Mouse (Mus musculus): ENCODE measurements around the gene Serpina16. TPM values are rescaled to one million over a fixed set of nuclear protein-coding genes. Genes with fewer than 3 reads are reported as not detected.

Serpina16 gene
- not detected in 2 replicates for polyA plus RNA-seq (2015; fragmentation: Nextera tagmentation; extraction: Ambion mirVana)

GRCm38 (mm10) chr12:103676039-103676438 lies at the start of gene Serpina16:
Serpina16 (minus strand) TSS chr12:103676139.
- Histone ChIP-seq H3K36me3 (no peaks in the 10 kb centered on the region), H3K27me3 (no peaks in the 10 kb centered on the region), H3K4me2 (no peak within 1 kb of the TSS), H3K4me1 (replicated peaks) (no peaks in the 10 kb centered on the region), H3K9ac (no peak within 1 kb of the TSS), H3K4me3 (no peak within 1 kb of the TSS), H3K9me3 (no peaks in the 10 kb centered on the region), H3K27ac (replicated peaks) (no peak within 1 kb of the TSS)
- no peak for ATAC-seq (ENCODE audit: low FRiP score, low read depth)
- 89% methylated on average over 1 of the region's 1 CpGs for WGBS

DNA sequence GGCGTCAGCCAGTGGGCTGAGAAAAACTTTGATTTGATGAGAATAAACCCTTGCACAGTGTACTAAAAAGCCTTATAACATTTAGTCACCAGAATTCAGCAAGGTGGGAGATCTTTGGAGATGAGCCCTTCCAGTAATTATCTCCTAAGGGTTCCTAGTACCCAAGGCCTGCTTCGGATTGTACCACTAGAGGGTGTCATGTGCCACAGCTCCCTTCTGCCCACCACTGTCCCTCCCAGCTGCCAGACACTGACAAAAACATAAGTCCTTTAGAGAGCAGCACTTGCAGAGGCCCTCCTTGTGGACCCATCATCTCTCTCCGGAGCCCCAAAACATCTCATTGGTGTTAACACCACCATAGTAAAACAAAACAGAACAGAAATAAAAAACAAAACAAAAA lies 35.6 kb upstream of the Serpina16 start:
- WGBS, result 79% methylated on average over 3 of the region's 3 CpGs
- Histone ChIP-seq H3K4me2 (no peak overlapping the region), H3K27me3 (no peaks in the 10 kb centered on the region), H3K9ac (no peak overlapping the region), H3K4me3 (no peak overlapping the region), H3K9me3 (no peaks in the 10 kb centered on the region), H3K27ac (replicated peaks) (no peak overlapping the region), H3K36me3 (no peaks in the 10 kb centered on the region), H3K4me1 (replicated peaks) (no peaks in the 10 kb centered on the region)
- ATAC-seq (ENCODE audit: low FRiP score, low read depth), result no peak

DNA sequence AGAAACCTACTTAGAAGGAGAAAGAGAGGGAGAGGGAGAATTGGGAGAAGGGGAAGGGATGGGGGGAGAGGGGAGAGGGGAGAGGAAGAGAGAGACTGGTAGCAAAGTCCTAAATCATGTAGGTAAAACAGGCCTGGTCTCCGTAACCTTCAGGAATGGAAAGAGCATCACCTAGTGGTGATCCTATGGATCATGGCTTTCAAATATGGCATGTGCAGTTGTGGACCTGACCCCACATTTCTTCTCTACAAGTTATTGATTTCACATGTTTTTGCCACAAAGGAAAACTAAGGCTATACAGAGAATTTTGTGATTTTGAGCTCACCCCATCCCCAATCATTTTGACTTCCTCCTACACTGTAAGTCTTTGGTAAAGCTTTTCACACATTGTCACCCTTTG lies 34.5 kb upstream of the Serpina16 start:
- H3K4me2 ChIP-seq, result no peak overlapping the region
- H3K9ac ChIP-seq, result no peak overlapping the region
- H3K27me3 ChIP-seq, result no peaks in the 10 kb centered on the region
- H3K4me3 ChIP-seq, result no peak overlapping the region
- WGBS, result 76% methylated on average over 1 of the region's 1 CpGs
- no peak overlapping the region for H3K27ac ChIP-seq (replicated peaks)
- ATAC-seq (ENCODE audit: low FRiP score, low read depth), result no peak
- no peaks in the 10 kb centered on the region for H3K9me3 ChIP-seq
- no peaks in the 10 kb centered on the region for H3K36me3 ChIP-seq
- no peaks in the 10 kb centered on the region for H3K4me1 ChIP-seq (replicated peaks)

DNA sequence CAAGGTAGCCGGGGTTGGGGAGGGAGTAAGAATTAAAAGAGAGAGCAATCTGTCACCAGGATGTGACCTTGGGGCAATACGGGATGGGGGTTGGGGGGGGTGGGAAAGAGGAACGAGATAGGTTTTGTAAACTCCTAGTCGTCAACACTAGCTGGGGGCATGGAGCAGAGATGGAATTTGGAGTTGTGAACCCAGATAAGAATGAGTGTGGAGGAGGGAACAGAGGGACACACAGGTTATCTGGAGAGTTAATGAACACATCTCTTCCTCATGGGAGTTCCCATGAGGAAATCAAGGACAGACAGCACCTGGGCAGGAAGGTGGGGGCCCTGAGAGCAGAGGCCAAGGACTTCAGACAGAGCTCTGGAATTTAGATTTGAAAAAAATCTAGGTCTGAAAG lies 30.2 kb upstream of the Serpina16 start:
- H3K9ac ChIP-seq, result no peak overlapping the region
- no peak overlapping the region for H3K27ac ChIP-seq (replicated peaks)
- H3K9me3 ChIP-seq, result no peaks in the 10 kb centered on the region
- H3K4me3 ChIP-seq, result no peak overlapping the region
- ATAC-seq (ENCODE audit: low FRiP score, low read depth), result no peak
- H3K4me2 ChIP-seq, result no peak overlapping the region
- no peaks in the 10 kb centered on the region for H3K36me3 ChIP-seq
- 90% methylated on average over 4 of the region's 4 CpGs for WGBS
- no peaks in the 10 kb centered on the region for H3K27me3 ChIP-seq
- no peaks in the 10 kb centered on the region for H3K4me1 ChIP-seq (replicated peaks)

DNA sequence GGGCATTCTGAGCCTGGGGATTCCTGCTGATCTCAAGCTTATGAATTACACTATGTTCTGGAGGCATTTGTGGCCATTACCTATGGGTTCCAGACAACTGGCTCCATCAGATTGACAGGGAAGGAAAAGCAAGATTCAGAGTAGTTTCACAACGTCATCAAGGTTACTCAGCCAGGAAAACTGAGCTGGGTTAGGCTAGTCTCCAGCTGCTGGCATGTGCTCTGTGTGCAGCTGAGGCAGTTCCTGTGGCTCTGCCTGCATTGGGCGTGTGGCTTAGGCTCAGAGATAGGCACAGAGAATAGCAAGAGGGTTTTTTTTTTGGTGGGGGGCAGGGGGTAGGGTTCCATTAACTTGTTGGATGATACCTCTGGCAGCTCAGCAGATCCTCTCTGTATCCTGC lies 29.6 kb upstream of the Serpina16 start:
- H3K9me3 ChIP-seq, result no peaks in the 10 kb centered on the region
- H3K4me2 ChIP-seq, result no peak overlapping the region
- no peak for ATAC-seq (ENCODE audit: low FRiP score, low read depth)
- no peak overlapping the region for H3K4me3 ChIP-seq
- H3K36me3 ChIP-seq, result no peaks in the 10 kb centered on the region
- H3K27ac ChIP-seq (replicated peaks), result no peak overlapping the region
- WGBS, result 79% methylated on average over 2 of the region's 2 CpGs
- no peaks in the 10 kb centered on the region for H3K27me3 ChIP-seq
- H3K4me1 ChIP-seq (replicated peaks), result no peaks in the 10 kb centered on the region
- H3K9ac ChIP-seq, result no peak overlapping the region

- H3K4me3 ChIP-seq, result no peak overlapping the region
- 88% methylated on average over 4 of the region's 4 CpGs for WGBS
- H3K4me1 ChIP-seq (replicated peaks), result no peaks in the 10 kb centered on the region
- H3K36me3 ChIP-seq, result no peaks in the 10 kb centered on the region
- no peak for ATAC-seq (ENCODE audit: low FRiP score, low read depth)
- no peak overlapping the region for H3K27ac ChIP-seq (replicated peaks)
- no peak overlapping the region for H3K4me2 ChIP-seq
- no peak overlapping the region for H3K9ac ChIP-seq
- no peaks in the 10 kb centered on the region for H3K27me3 ChIP-seq
- no peaks in the 10 kb centered on the region for H3K9me3 ChIP-seq
Measured at GRCm38 (mm10) chr12:103700144-103700750, 24.3 kb upstream of the Serpina16 start.

DNA sequence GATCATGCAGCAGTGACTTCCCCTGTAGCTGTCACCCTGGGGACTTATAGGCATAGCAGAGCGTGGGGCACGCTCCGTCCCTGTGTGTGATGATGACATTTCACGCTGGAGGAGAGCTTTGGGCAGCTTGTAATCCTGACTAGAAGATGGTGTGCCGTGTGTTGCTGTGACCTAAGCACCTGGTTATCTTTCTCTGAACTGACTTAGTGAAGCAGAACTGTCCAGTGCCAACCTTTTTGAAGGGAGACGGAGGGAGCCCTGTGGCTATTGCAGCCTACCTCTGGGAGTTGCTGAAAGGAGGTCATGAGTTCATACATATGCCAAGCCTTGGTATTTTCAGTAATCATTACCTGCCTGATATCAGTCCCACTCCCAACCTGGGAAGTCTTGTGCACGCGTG lies 19.5 kb upstream of the Serpina16 start, which contains the start of gene Serpina1f:
Serpina1f (minus strand) TSS at position 101 of the 400 bp plus-strand sequence.
- 89% methylated on average over 8 of the region's 8 CpGs for WGBS

DNA sequence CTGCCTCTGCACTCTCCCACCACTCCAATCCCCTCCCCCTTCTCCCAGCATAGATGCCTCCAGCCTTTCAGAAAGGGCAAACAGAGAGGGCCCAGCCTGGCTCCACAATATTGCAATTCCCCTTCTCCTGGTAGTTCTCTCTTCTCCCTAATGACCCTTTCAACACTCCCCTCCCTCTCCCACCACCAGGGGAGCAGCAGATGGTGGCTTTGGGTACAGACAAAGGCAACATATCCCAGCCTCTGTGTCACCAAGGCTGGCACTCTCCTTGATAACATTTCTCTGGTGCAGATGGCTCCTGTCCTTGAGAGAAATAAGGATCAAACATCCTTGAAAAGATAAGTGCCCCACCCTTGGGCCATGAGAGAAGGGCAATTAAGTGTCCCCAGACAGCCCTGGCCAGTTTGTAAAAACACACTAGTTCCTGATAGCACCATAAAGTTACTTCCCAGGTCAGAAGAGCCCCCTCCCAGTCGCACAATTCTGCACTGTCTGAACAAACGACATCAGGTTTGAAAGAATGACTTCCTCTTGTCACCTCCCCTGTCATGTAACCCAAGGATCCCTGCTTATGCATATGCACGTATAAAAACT lies 12.4 kb upstream of the Serpina16 start:
- Histone ChIP-seq H3K4me2 (no peak overlapping the region), H3K9me3 (no peaks in the 10 kb centered on the region), H3K9ac (no peak overlapping the region), H3K4me1 (replicated peaks) (no peaks in the 10 kb centered on the region), H3K4me3 (no peak overlapping the region), H3K27me3 (no peaks in the 10 kb centered on the region), H3K27ac (replicated peaks) (no peak overlapping the region), H3K36me3 (no peaks in the 10 kb centered on the region)
- no peak for ATAC-seq (ENCODE audit: low FRiP score, low read depth)
- 67% methylated on average over 3 of the region's 3 CpGs for WGBS

More for the DNA sequence above, 19.5 kb upstream of the Serpina16 start, which contains the start of gene Serpina1f:
- Histone ChIP-seq H3K27me3 (no peaks in the 10 kb centered on the region), H3K4me2 (no peak within 1 kb of the TSS), H3K9me3 (no peaks in the 10 kb centered on the region), H3K27ac (replicated peaks) (no peak within 1 kb of the TSS), H3K9ac (no peak within 1 kb of the TSS), H3K36me3 (no peaks in the 10 kb centered on the region), H3K4me3 (no peak within 1 kb of the TSS), H3K4me1 (replicated peaks) (no peaks in the 10 kb centered on the region)
- ATAC-seq (ENCODE audit: low FRiP score, low read depth), result no peak

DNA sequence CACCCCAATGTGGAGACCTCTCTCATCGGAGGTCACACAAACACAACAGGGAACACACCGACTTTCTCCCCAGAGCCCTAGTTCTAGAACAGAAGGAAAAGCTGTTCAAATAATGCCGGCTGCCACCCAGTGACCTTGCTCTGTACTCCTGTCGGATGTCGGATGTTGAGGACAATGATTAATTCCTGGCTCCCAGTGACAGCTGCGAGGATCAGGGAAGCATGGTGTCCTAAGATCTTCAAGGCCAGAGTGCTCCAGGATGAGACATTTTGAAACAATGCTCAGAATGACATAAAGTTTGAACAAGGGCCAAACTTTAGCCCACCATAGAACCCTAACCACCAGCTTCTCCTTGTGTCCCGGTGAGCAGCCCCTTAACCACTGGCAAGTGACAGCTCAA lies 11.1 kb upstream of the Serpina16 start:
- no peak for ATAC-seq (ENCODE audit: low FRiP score, low read depth)
- no peak overlapping the region for H3K4me2 ChIP-seq
- no peak overlapping the region for H3K9ac ChIP-seq
- H3K27ac ChIP-seq (replicated peaks), result no peak overlapping the region
- no peak overlapping the region for H3K4me3 ChIP-seq
- 59% methylated on average over 7 of the region's 7 CpGs for WGBS
- H3K27me3 ChIP-seq, result no peaks in the 10 kb centered on the region
- no peaks in the 10 kb centered on the region for H3K36me3 ChIP-seq
- no peaks in the 10 kb centered on the region for H3K4me1 ChIP-seq (replicated peaks)
- H3K9me3 ChIP-seq, result no peaks in the 10 kb centered on the region

DNA sequence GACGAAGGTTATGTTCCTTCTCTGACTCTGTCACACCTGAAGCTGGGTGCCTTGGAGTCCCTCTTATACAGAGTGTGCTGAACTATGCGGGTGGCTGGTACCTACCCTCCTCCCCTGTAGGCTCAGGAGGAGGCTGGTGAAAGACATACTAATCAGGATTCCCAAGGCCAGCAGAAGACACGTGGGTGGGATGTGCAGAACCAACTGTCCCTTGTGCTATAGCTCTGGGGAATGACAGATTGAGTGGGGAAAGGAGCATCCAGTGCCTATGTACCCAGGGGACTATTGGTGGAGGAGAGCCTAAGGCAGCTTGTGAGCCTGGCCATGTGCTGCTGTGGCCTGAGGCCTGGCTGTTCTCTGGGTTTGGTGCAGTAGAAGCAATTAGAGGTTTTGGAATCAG lies 10.1 kb upstream of the Serpina16 start:
- ATAC-seq (ENCODE audit: low FRiP score, low read depth), result no peak
- H3K36me3 ChIP-seq, result no peaks in the 10 kb centered on the region
- no peaks in the 10 kb centered on the region for H3K4me1 ChIP-seq (replicated peaks)
- H3K4me2 ChIP-seq, result no peak overlapping the region
- no peak overlapping the region for H3K27ac ChIP-seq (replicated peaks)
- WGBS, result 83% methylated on average over 3 of the region's 3 CpGs
- H3K9me3 ChIP-seq, result no peaks in the 10 kb centered on the region
- no peak overlapping the region for H3K9ac ChIP-seq
- no peaks in the 10 kb centered on the region for H3K27me3 ChIP-seq
- H3K4me3 ChIP-seq, result no peak overlapping the region

DNA sequence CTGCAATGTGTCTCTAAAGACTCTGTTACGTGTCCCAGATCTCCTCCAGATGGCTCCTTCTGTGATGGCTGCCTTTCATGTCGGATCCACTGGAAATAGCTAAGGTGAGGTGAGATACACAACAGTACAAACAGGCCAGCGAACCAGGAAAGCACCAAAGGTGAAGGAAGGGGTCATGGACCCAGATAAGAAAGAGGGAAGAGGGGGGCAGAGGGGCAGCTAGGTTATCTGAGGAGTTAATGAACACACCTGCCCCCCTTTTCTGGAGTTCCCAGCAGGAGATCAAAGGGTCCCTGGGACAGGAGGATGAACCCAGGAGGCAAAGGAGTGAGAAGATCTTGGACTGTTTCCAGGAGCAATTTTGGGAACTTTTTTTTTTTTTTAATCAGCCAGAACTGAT lies 9.4 kb upstream of the Serpina16 start:
- Histone ChIP-seq H3K4me3 (no peak overlapping the region), H3K36me3 (no peaks in the 10 kb centered on the region), H3K4me2 (no peak overlapping the region), H3K9ac (no peak overlapping the region), H3K9me3 (no peaks in the 10 kb centered on the region), H3K27ac (replicated peaks) (no peak overlapping the region), H3K4me1 (replicated peaks) (no peaks in the 10 kb centered on the region), H3K27me3 (no peaks in the 10 kb centered on the region)
- 82% methylated on average over 3 of the region's 3 CpGs for WGBS
- no peak for ATAC-seq (ENCODE audit: low FRiP score, low read depth)

GRCm38 (mm10) chr12:103683775-103684174 lies 7.8 kb upstream of the Serpina16 start:
- Histone ChIP-seq H3K9ac (no peak overlapping the region), H3K4me1 (replicated peaks) (no peaks in the 10 kb centered on the region), H3K4me3 (no peak overlapping the region), H3K36me3 (no peaks in the 10 kb centered on the region), H3K9me3 (no peaks in the 10 kb centered on the region), H3K4me2 (no peak overlapping the region), H3K27ac (replicated peaks) (no peak overlapping the region), H3K27me3 (no peaks in the 10 kb centered on the region)
- no peak for ATAC-seq (ENCODE audit: low FRiP score, low read depth)
- WGBS, result 73% methylated on average over 4 of the region's 4 CpGs

DNA sequence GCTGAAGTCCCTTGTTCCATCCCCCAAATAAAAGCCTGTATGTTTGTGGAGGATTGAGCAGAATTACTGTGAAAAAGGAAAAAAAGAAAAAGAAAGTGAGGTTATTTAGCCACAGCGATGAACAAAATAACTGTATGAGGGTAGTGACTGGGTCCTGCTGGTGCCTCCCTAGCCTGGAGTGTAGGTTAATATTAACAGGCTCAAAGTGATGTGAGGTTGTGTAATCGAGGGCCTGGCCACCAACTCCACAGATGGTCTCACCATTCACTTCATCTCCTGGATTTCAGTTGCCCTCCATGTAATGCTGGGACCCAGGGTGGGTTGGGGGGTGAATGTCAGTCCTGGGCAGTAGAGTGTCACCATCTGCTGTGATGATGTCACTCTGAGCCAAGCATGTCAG lies 5.8 kb upstream of the Serpina16 start:
- H3K27ac ChIP-seq (replicated peaks), result no peak overlapping the region
- no peaks in the 10 kb centered on the region for H3K36me3 ChIP-seq
- H3K4me3 ChIP-seq, result no peak overlapping the region
- no peak for ATAC-seq (ENCODE audit: low FRiP score, low read depth)
- H3K4me2 ChIP-seq, result no peak overlapping the region
- no peaks in the 10 kb centered on the region for H3K27me3 ChIP-seq
- no peaks in the 10 kb centered on the region for H3K4me1 ChIP-seq (replicated peaks)
- no peak overlapping the region for H3K9ac ChIP-seq
- no peaks in the 10 kb centered on the region for H3K9me3 ChIP-seq
- WGBS, result 83% methylated on average over 2 of the region's 2 CpGs

Data from hindbrain, embryonic 15.5 days (tissue).